ENCODE assay signal across 20 mouse cellular contexts in genomic region chr9:74994611-74995257, GRCm38 (mm10). TPM values are rescaled to one million over a fixed set of nuclear protein-coding genes. Genes with fewer than 3 reads are reported as not detected.
A peak's percentile ranks its signal among the peaks of the same experiment; 100 is the strongest.
DNase-seq lines count a peak whose midpoint lies in the region; ATAC-seq and TF ChIP-seq lines count a peak whose summit lies in the region.
"Had no signal": no experiment of that assay in that cellular context is flagged by ENCODE, and none has a peak within 500 bp of the region (broad histone marks: within the 10 kb centered on the region; RNA-seq: fewer than 3 reads in every experiment).

No protein-coding gene starts in this region.

- H3K36me3 ChIP-seq in forebrain, postnatal 0 days (ENCODE audit: insufficient read depth) = no peaks in the 10 kb centered on the region
- no peaks in the 10 kb centered on the region for H3K36me3 ChIP-seq in forebrain, embryonic 15.5 days
- H3K36me3 ChIP-seq in kidney, embryonic 15.5 days = no peaks in the 10 kb centered on the region
- H3K36me3 ChIP-seq in megakaryocyte, embryonic 14.5 days (replicated peaks; ENCODE audit: low read length) = peaks cover 72% of the 10 kb centered on the region
- H3K36me3 ChIP-seq in limb, embryonic 15.5 days = no peaks in the 10 kb centered on the region
- no peaks in the 10 kb centered on the region for H3K36me3 ChIP-seq in intestine, postnatal 0 days (ENCODE audit: control insufficient read depth, insufficient read depth)
- H3K36me3 ChIP-seq: embryonic facial prominence, embryonic 13.5 days; liver, embryonic 15.5 days; neural tube, embryonic 15.5 days had no signal

- no peak for DNase-seq in forebrain, postnatal 0 days
- DNase-seq in kidney, adult 8-10 months = peak; percentile 28 to 37
- DNase-seq: cerebellum, adult 9-10 months; heart, adult 18-20 months; heart, postnatal 4 days had no signal

- H3K27ac ChIP-seq in forebrain, postnatal 0 days (ENCODE audit: low read depth, low read length) = no peak overlapping the region
- H3K27ac ChIP-seq in forebrain, embryonic 15.5 days (replicated peaks) = no peak overlapping the region
- H3K27ac ChIP-seq in kidney, embryonic 15.5 days = no peak overlapping the region
- H3K27ac ChIP-seq in limb, embryonic 15.5 days = 0 out of 2 replicates have a peak overlapping the region, but pooled peaks have one; percentile 11
- no peak overlapping the region for H3K27ac ChIP-seq in intestine, postnatal 0 days (ENCODE audit: low read depth, low read length)
- H3K27ac ChIP-seq: embryonic facial prominence, embryonic 13.5 days; hindbrain, postnatal 0 days; kidney, postnatal 0 days; liver, embryonic 15.5 days; neural tube, embryonic 15.5 days had no signal

- H3K9ac ChIP-seq in forebrain, postnatal 0 days = no peak overlapping the region
- H3K9ac ChIP-seq in forebrain, embryonic 15.5 days (replicated peaks) = no peak overlapping the region
- H3K9ac ChIP-seq in kidney, embryonic 15.5 days = no peak overlapping the region
- no peak overlapping the region for H3K9ac ChIP-seq in limb, embryonic 15.5 days
- H3K9ac ChIP-seq in intestine, postnatal 0 days (ENCODE audit: low read depth, low read length) = no peak overlapping the region
- H3K9ac ChIP-seq: embryonic facial prominence, embryonic 13.5 days; liver, embryonic 15.5 days; neural tube, embryonic 15.5 days had no signal

- peak; percentile 40 for ATAC-seq in forebrain, postnatal 0 days
- ATAC-seq in forebrain, embryonic 15.5 days (replicated peaks) = no peak
- ATAC-seq in kidney, embryonic 15.5 days (replicated peaks; ENCODE audit: low FRiP score) = no peak
- no peak for ATAC-seq in megakaryocyte, adult 5-6 weeks (ENCODE audit: poor library complexity, severe bottlenecking)
- ATAC-seq in limb, embryonic 15.5 days (ENCODE audit: insufficient number of reproducible peaks, low FRiP score, low TSS enrichment, low read depth) = no peak
- ATAC-seq in intestine, postnatal 0 days = no peak
- ATAC-seq: forebrain, embryonic 16.5 days; hindbrain, postnatal 0 days; lung, postnatal 0 days; midbrain, embryonic 16.5 days had no signal

- H3K4me3 ChIP-seq in forebrain, postnatal 0 days (ENCODE audit: low read depth, low read length) = no peak overlapping the region
- no peak overlapping the region for H3K4me3 ChIP-seq in forebrain, embryonic 15.5 days
- no peak overlapping the region for H3K4me3 ChIP-seq in kidney, embryonic 15.5 days (replicated peaks)
- peak overlapping the region; percentile 2 for H3K4me3 ChIP-seq in megakaryocyte, embryonic 14.5 days (replicated peaks)
- H3K4me3 ChIP-seq in limb, embryonic 15.5 days = no peak overlapping the region
- H3K4me3 ChIP-seq in intestine, postnatal 0 days (ENCODE audit: low read depth, low read length) = no peak overlapping the region
- H3K4me3 ChIP-seq: embryonic facial prominence, embryonic 13.5 days; liver, embryonic 15.5 days; neural tube, embryonic 15.5 days had no signal

- TF ChIP-seq CTCF in forebrain, postnatal 0 days (IDR thresholded peaks at IDR 0.05; ENCODE audit: low read depth) = no peak
- TF ChIP-seq CTCF in intestine, postnatal 0 days (IDR thresholded peaks at IDR 0.05; ENCODE audit: low read depth) = no peak

- no peak overlapping the region for H3K4me2 ChIP-seq in forebrain, postnatal 0 days (ENCODE audit: low read depth)
- no peak overlapping the region for H3K4me2 ChIP-seq in forebrain, embryonic 15.5 days (replicated peaks)
- no peak overlapping the region for H3K4me2 ChIP-seq in kidney, embryonic 15.5 days
- H3K4me2 ChIP-seq in limb, embryonic 15.5 days = no peak overlapping the region
- no peak overlapping the region for H3K4me2 ChIP-seq in intestine, postnatal 0 days (replicated peaks; ENCODE audit: low read depth)
- H3K4me2 ChIP-seq: embryonic facial prominence, embryonic 13.5 days; liver, embryonic 15.5 days; neural tube, embryonic 15.5 days had no signal

- H3K4me1 ChIP-seq in forebrain, postnatal 0 days (ENCODE audit: insufficient read depth) = no peaks in the 10 kb centered on the region
- H3K4me1 ChIP-seq in forebrain, embryonic 15.5 days = 0 out of 2 replicates have a peak, but pooled peaks cover 4% of the 10 kb centered on the region
- H3K4me1 ChIP-seq in kidney, embryonic 15.5 days = 0 out of 2 replicates have a peak, but pooled peaks cover 2% of the 10 kb centered on the region
- H3K4me1 ChIP-seq in megakaryocyte, embryonic 14.5 days = peaks cover 82% of the 10 kb centered on the region
- H3K4me1 ChIP-seq in limb, embryonic 15.5 days = peaks cover 3% of the 10 kb centered on the region; the same call in 1 of the 2 replicates
- H3K4me1 ChIP-seq in intestine, postnatal 0 days (replicated peaks; ENCODE audit: control insufficient read depth, insufficient read depth, low read length) = no peaks in the 10 kb centered on the region
- H3K4me1 ChIP-seq: liver, embryonic 15.5 days had no signal

- WGBS in forebrain, postnatal 0 days = 59% methylated on average over 10 of the region's 10 CpGs
- 70% methylated on average over 10 of the region's 10 CpGs for WGBS in forebrain, embryonic 15.5 days
- 88% methylated on average over 10 of the region's 10 CpGs for WGBS in kidney, embryonic 15.5 days
- WGBS in limb, embryonic 15.5 days = 68% methylated on average over 10 of the region's 10 CpGs
- 75% methylated on average over 10 of the region's 10 CpGs for WGBS in intestine, postnatal 0 days

- H3K9me3 ChIP-seq in forebrain, postnatal 0 days (ENCODE audit: low read length) = no peaks in the 10 kb centered on the region
- H3K9me3 ChIP-seq in forebrain, embryonic 15.5 days = no peaks in the 10 kb centered on the region
- H3K9me3 ChIP-seq in kidney, embryonic 15.5 days (replicated peaks) = no peaks in the 10 kb centered on the region
- no peaks in the 10 kb centered on the region for H3K9me3 ChIP-seq in megakaryocyte, embryonic 14.5 days
- no peaks in the 10 kb centered on the region for H3K9me3 ChIP-seq in limb, embryonic 15.5 days
- H3K9me3 ChIP-seq in intestine, postnatal 0 days (ENCODE audit: control insufficient read depth) = no peaks in the 10 kb centered on the region
- H3K9me3 ChIP-seq: embryonic facial prominence, embryonic 13.5 days; liver, embryonic 15.5 days; neural tube, embryonic 15.5 days had no signal

- H3K27me3 ChIP-seq in forebrain, postnatal 0 days (ENCODE audit: insufficient read depth, low read length) = no peaks in the 10 kb centered on the region
- H3K27me3 ChIP-seq in forebrain, embryonic 15.5 days = no peaks in the 10 kb centered on the region
- no peaks in the 10 kb centered on the region for H3K27me3 ChIP-seq in kidney, embryonic 15.5 days
- no peaks in the 10 kb centered on the region for H3K27me3 ChIP-seq in megakaryocyte, embryonic 14.5 days (replicated peaks)
- H3K27me3 ChIP-seq in limb, embryonic 15.5 days = no peaks in the 10 kb centered on the region
- H3K27me3 ChIP-seq in intestine, postnatal 0 days (replicated peaks; ENCODE audit: control insufficient read depth, insufficient read depth, low read length) = no peaks in the 10 kb centered on the region
- H3K27me3 ChIP-seq: CH12.LX; embryonic facial prominence, embryonic 13.5 days; liver, embryonic 15.5 days; neural tube, embryonic 15.5 days had no signal

RNA-seq across cellular contexts. Expression of gene Fam214a, which starts 42.0 kb away (rescaled TPM):
- 22.2 and 33.2 TPM in 2 replicates for total RNA-seq in forebrain, postnatal 0 days (2014; rRNA removed)
- polyA plus RNA-seq in forebrain, postnatal 0 days (2015; fragmentation: Nextera tagmentation; extraction: Ambion mirVana) = 11.6 and 16.0 TPM in 2 replicates
- polyA plus RNA-seq in forebrain, embryonic 15.5 days (2015; fragmentation: Nextera tagmentation; extraction: Ambion mirVana) = 28.9 and 29.8 TPM in 2 replicates
- 11.1 and 12.0 TPM in 2 replicates for polyA plus RNA-seq in kidney, embryonic 15.5 days (2015; fragmentation: Nextera tagmentation; extraction: Ambion mirVana)
- polyA plus RNA-seq in megakaryocyte, embryonic 14.5 days (2012; ENCODE audit: insufficient read depth, low replicate concordance) = 1.3 and 5.1 TPM in 2 replicates
- total RNA-seq in megakaryocyte, adult 5-6 weeks (2015) = 11.8 and 14.1 TPM in 2 replicates
- 9.3 and 10.5 TPM in 2 replicates for total RNA-seq in megakaryocyte, adult 5-6 weeks (2017)
- polyA plus RNA-seq in limb, embryonic 15.5 days (2015; fragmentation: Nextera tagmentation; extraction: Ambion mirVana) = 11.1 and 11.3 TPM in 2 replicates
- polyA plus RNA-seq in intestine, postnatal 0 days (2015; fragmentation: Nextera tagmentation; extraction: Ambion mirVana) = 5.1 and 5.7 TPM in 2 replicates

RNA-seq across cellular contexts. Expression of gene Arpp19, which starts 42.7 kb away (rescaled TPM):
- total RNA-seq in forebrain, postnatal 0 days (2014; rRNA removed) = 109 and 111 TPM in 2 replicates
- polyA plus RNA-seq in forebrain, postnatal 0 days (2015; fragmentation: Nextera tagmentation; extraction: Ambion mirVana) = 213 and 233 TPM in 2 replicates
- 230 and 242 TPM in 2 replicates for polyA plus RNA-seq in forebrain, embryonic 15.5 days (2015; fragmentation: Nextera tagmentation; extraction: Ambion mirVana)
- 283 and 322 TPM in 2 replicates for polyA plus RNA-seq in kidney, embryonic 15.5 days (2015; fragmentation: Nextera tagmentation; extraction: Ambion mirVana)
- 6.1 and 31.5 TPM in 2 replicates for polyA plus RNA-seq in megakaryocyte, embryonic 14.5 days (2012; ENCODE audit: insufficient read depth, low replicate concordance)
- 134 and 149 TPM in 2 replicates for total RNA-seq in megakaryocyte, adult 5-6 weeks (2015)
- total RNA-seq in megakaryocyte, adult 5-6 weeks (2017) = 114 and 153 TPM in 2 replicates
- 255 and 269 TPM in 2 replicates for polyA plus RNA-seq in limb, embryonic 15.5 days (2015; fragmentation: Nextera tagmentation; extraction: Ambion mirVana)
- 383 and 410 TPM in 2 replicates for polyA plus RNA-seq in intestine, postnatal 0 days (2015; fragmentation: Nextera tagmentation; extraction: Ambion mirVana)
